Mouse (Mus musculus): ENCODE data around the gene Pitx3.

GRCm38 (mm10) chr19:46110781-46111180, 37.3 kb downstream of the Pitx3 start:
- TF ChIP-seq ZC3H11A (IDR thresholded peaks at IDR 0.05; ENCODE audit: borderline replicate concordance, low read depth, low read length) (no peak), MAFK (IDR thresholded peaks at IDR 0.05; ENCODE audit: insufficient read depth, low read depth, low read length) (no peak), CHD2 (IDR thresholded peaks at IDR 0.05; ENCODE audit: low read depth, low read length) (no peak)
